Mouse (Mus musculus): Measurements from ENCODE around the gene Etfa.

Gene Etfa

GRCm38 (mm10) chr9:55510651-55511235 is 1.3 kb downstream of the Etfa start:
- no peak for DNase-seq

DNA sequence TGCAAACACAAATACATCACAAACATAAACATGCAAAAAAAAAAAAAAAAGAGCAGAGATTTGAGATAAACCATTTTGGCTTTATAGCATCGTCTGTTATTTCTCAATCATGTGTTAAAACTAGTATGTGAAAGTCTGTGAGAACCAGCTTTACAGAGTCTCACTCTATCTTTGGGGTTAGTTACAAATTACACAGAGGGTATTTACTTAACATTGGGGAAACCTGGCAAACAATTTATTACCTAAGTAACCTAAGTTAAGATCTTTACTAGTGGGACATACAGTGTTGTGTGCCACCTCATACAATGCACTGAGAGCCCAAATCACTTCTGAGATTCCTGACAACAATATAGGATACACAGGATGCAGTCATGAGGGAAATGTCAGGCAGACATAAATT is 2.3 kb downstream of the Etfa start:
- no peak for DNase-seq

- no peak for DNase-seq
These were observed 3.3 kb downstream of the Etfa start for GRCm38 (mm10) chr9:55508701-55509100.

GRCm38 (mm10) chr9:55507922-55508321 is 4.1 kb downstream of the Etfa start:
- DNase-seq: no peak

DNA sequence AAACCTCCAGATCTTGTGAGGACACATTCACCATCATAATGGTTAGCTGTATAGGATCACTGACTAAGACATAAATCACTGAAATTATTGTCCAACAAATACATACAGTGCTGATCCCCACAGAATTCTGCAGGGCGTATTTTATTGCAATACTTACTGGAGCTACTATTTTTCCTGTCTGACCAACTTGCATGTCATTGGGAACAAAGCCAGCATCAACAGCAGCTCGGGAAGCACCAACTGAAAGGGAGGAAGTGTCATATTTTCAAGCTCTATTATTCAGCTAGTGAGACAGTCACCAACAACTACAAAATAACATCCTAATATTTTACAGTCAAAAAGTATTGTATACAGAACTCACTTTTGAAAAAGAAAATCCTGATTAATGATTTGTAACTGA is 29.9 kb downstream of the Etfa start:
- DNase-seq: no peak

DNA sequence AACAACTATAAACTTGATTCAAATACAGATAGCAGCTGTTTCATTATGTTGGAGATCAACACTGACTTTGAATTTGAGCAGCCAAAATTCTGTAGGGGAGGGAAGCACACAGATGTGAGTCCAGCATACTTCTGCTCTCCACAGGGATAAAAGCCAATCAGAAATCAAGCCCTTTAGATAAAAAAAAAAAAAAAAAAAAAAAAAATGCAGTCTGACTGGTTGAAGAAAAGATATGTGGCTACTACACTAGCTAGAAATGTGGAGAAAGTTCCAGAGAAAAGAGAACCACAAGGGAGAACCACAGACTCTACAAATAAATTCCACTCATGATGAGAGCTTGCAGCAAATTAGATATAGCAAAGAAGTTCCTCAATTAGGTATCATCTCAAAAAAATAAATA is 33.3 kb downstream of the Etfa start:
- no peak for DNase-seq

- no peak for DNase-seq
These were observed 36.0 kb downstream of the Etfa start for GRCm38 (mm10) chr9:55476084-55476483.

DNA sequence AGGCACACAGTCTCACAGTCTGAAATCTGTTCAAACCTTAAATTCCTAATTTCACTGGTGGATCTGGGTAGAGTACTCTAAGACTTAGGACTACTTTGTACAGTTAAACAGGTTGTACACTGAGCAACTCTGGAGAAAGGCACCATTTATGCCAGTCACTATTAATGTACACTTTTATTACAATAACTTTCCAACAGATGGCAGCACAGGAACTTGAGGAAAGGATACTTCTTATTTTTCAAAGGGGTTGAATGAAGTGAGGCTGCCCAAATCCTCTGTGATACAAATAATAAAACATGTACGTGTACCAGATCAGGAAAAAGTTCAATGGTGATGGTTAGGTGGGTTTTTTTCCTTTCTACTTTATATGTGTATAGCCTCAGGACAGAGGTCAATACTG is 43.6 kb downstream of the Etfa start:
- DNase-seq: no peak

DNA sequence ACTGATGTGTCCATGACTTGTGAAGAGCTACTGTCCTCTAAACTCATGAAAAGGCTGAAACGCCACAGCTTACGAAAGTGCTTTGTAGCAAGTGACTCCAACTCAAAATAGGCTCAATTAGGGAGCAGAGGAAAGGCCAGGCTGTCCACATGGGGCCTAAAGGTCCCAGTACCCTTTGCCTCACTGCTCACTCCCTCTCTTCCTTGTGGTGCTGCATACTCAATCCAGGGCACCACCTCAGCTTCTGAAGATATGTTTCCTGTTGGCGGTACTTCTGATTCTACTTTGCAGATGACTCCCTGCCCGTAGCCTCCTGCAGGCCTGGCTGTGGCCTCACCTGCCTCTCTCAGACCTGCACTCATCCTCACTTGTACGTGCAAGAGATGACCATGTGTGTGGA is 58.7 kb downstream of the Etfa start:
- DNase-seq: no peak

DNA sequence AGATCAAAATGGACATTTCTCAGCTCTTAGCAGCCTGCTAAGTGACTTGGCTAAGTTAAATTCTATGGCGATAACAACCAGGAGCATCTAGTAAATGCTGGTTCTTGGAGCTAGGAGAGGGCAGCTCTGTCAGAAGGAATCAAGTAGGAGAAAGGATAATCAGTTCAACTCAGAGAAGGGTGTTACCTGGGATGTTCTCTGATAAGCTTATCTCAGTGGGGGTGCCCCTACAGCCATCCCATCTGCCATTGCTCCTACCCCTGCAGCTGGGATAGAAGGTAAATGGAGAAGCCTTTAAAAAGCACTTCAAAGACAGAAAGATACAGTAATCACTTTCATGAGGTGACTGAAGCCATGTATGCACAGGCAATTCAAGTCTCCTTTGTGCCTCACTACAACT is 59.1 kb downstream of the Etfa start:
- DNase-seq: no peak

DNA sequence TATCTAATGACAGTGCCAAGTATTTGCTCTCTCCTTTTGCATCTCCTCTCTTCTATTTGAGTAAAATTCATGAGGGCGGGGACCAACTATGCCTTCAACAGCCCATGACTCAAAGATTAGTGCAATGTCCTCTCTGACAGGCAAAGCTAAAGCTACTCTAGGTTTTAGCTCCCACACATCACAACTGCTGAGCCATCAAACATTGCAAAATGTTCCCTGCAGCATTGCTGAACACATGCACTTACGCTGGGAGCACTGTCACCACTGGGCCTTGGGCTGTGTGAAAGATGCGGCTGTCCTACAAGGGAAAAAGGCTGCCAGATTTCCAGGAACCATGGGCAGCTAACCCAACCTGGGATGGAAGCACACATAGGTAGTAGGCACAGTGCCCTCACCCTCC is 60.6 kb downstream of the Etfa start:
- DNase-seq: no peak

DNA sequence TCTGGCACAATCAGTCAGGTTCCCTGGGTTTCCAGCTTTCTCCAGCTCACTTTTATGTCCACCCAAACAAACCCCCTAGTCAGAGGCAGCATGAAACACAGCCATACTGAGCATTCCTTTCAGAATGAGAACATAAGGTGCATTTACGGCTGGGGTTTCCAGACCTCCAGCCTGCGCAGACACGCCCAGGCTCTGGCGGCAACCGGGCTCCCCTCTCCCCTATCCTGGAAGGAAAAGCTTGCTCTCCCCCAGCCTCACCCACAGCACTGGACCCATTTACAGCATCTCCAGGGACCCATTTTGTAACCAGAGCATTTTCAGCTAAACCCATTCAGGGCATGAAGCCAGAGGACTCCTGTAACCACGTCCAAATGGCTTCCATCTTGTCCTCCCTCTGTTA is 62.0 kb downstream of the Etfa start:
- no peak for DNase-seq

DNA sequence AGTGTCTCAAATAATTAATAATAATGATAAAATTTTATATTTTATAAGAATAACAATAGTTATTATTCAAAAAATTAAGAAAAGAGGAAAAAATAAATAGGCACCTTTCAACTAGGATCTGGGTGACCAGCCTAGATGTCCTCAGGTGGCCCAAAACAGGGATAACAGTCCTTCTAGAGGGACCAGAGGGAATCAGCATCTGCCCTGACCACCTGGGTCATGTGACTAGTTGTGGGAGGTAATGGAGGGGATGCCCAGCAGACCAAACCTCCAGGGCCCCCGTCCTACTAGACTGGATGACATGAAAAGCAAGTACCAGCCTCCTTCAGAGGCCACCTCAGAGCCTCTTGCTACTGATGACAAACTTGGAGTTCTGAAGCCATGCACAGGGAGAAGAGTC is 62.9 kb downstream of the Etfa start:
- DNase-seq: no peak

DNA sequence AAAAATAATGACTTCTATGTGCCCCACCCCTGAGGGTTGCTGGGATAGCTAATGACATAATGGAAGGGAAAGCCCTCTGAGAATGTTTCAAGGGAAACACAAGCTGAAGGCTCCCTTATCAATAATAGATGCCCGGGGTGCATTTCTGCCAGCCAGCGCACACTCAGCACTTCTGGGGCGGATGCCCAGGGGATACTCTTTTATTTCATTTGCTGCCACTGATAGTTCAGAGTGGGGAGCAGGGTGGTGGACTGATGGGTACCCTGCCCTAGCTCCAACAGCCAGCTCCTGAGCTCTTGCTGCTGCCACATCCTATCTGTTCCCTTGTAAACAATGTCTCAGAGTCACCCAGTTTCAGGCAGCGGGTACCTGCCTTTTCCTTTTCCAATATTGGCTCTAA is 64.5 kb downstream of the Etfa start:
- DNase-seq: no peak

- DNase-seq: no peak
These were observed 72.8 kb downstream of the Etfa start for GRCm38 (mm10) chr9:55439206-55439780.

DNA sequence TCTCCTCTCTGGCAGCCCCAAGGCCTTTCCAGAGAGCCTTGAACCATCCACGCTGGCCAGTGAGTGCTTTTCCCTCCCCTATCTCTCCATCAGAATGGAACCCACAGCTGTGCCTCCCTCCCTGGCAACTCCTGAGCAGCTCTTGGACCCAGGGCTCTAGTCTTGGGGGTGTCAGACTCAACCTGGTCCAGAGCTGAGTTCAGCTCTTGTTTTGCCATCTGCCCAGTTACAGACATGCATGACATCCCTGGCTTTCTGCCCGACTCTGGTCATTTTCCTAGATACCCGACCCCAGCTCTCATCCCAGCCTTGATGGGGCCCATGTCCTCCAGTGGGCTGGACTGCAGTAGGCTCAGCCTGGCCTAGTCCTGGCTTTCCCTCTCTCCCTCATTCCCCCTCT is 73.6 kb downstream of the Etfa start:
- DNase-seq: no peak

DNA sequence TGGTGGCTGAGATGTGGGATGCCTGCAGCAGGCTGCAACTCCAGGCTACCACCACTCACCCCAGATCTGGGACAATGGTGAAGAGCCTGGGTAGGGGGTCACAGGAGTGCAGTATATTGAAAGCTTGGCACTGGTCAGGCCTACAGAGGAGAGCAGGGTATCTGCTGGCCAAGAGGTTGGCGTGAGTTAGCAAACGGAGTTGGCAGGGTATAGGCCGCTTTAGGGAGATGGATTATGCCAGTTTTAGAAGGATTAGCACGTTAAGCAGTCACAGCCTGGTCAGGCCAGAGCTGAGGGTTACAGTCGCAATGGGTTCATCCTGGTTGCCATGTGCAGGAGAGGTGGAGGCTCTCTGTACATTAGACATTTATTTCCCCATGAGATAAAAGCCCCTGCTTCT is 78.2 kb downstream of the Etfa start:
- DNase-seq: no peak

GRCm38 (mm10) chr9:55432306-55433289 is 79.4 kb downstream of the Etfa start:
- DNase-seq: no peak

- DNase-seq: no peak
These were observed 81.9 kb downstream of the Etfa start for GRCm38 (mm10) chr9:55430133-55430532.

DNA sequence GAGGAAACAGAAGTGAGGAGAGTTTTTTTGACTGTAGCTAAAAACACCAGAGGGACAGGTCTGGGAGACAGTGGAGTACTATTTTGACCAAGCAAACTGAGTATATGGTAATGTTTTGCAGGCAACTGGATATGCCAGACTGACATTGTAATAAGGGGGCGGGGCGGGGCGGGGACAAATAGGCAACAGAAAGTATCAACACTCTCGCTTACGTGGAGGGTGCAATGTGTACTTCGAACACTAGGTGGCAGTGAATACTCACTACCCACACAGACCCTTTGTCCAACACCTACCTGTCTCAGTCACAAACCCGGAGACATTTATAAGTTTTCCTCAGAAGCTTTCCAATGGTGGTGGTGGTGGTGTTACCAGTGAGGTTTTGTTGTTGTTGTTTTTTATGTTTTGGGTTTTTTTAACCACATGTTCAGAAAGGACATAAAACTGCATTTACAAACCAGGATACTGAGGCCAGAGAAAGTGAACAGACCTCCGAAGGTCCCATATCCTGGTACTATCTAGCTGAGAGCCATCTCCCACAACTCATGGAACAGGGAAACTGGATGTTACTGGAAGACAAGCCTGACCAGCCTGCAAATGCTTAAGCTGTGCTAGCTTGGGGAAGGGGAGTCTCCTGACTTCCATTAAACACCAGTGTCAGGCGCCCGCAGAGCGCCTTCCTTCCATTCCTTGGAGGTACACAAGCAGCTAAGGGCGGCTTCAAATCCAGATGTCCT is 82.6 kb downstream of the Etfa start:
- peak; percentile 64 for DNase-seq

- DNase-seq: no peak
These were observed 86.7 kb downstream of the Etfa start for GRCm38 (mm10) chr9:55425271-55425810.

- DNase-seq: no peak
These were observed 88.3 kb downstream of the Etfa start for GRCm38 (mm10) chr9:55423451-55424424.
